Mouse (Mus musculus) C2C12 (cell line): ENCODE results near the gene Pdss2.

Experiments
- CTCF ChIP-seq: IDR thresholded peaks from one replicate; pipeline ENCODE4 v1.5.1; 2011; ENCODE audit not compliant: control insufficient read depth, insufficient read depth, insufficient read length
- MYOD1 ChIP-seq: IDR thresholded peaks from one replicate; pipeline ENCODE4 v1.6.1; 2011; ENCODE audit warnings: low read depth; ENCODE audit not compliant: control insufficient read depth, insufficient read length
- USF1 ChIP-seq: IDR thresholded peaks from one replicate; pipeline ENCODE4 v1.6.1; 2011; ENCODE audit warnings: low read depth, mild to moderate bottlenecking, control low read depth, moderate library complexity

GRCm38 (mm10) chr10:43221659-43222058, 373 bp downstream of the Pdss2 start:
- TF ChIP-seq MYOD1, result no peak
- no peak for TF ChIP-seq CTCF
- TF ChIP-seq USF1, result no peak
